Mouse (Mus musculus): ENCODE results near the gene Abhd12.
A peak's percentile ranks its signal among the peaks of the same experiment; 100 is the strongest.
"Not testable (repeated sequence)": the region's sequence is repeated elsewhere in the genome, so short reads cannot be mapped to it uniquely, and the experiment has no call there.

The Abhd12 gene

GRCm38 (mm10) chr2:150904272-150904935 is at the start of gene Abhd12:
Gene Abhd12, minus strand, starts transcription at chr2:150904741.
- peak; percentile 97 for DNase-seq

DNA sequence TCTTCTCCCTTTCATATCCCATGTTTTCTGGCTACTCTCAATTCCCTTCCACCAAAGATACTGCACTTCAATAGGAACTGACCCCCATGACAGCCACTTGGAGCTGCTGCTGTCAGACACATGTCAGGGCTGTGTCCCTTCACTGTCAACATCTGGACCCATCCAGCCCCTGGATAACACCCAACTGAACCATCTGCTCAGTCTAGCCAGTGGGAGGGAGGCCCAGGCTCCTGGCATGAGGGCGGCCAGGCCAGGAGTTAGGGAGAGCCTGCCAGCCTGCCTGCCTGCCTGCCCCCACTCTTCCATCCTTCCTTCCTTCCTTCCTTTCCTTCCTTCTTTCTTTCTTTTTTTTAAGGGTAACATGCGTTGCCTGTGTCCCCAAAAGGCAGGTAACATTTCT is 46.7 kb upstream of the Abhd12 start:
- no peak for DNase-seq

DNA sequence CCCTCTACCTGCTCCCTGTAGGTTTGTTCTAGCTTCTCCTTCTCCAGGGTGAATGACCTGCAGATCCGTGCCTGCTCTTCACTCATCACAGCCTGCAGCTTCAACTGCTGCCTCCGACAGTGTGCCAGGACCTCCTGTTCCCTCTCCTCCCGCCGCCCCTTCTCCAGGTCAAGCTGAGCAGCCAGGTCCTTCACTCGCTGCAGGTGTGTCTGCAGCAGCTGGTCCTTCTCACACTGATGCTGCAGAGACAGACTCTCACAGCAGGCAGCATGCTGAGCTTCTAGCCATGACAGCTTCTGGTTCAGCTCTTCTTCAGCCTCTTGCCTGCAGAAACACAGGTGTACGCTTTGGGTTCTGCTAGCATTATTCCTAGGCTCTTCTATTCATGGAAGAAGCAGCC is 45.5 kb upstream of the Abhd12 start:
- DNase-seq = no peak

- DNase-seq = no peak
Measured at GRCm38 (mm10) chr2:150949652-150950051, 45.1 kb upstream of the Abhd12 start.

- DNase-seq = no peak
Measured at GRCm38 (mm10) chr2:150948786-150949185, 44.2 kb upstream of the Abhd12 start.

DNA sequence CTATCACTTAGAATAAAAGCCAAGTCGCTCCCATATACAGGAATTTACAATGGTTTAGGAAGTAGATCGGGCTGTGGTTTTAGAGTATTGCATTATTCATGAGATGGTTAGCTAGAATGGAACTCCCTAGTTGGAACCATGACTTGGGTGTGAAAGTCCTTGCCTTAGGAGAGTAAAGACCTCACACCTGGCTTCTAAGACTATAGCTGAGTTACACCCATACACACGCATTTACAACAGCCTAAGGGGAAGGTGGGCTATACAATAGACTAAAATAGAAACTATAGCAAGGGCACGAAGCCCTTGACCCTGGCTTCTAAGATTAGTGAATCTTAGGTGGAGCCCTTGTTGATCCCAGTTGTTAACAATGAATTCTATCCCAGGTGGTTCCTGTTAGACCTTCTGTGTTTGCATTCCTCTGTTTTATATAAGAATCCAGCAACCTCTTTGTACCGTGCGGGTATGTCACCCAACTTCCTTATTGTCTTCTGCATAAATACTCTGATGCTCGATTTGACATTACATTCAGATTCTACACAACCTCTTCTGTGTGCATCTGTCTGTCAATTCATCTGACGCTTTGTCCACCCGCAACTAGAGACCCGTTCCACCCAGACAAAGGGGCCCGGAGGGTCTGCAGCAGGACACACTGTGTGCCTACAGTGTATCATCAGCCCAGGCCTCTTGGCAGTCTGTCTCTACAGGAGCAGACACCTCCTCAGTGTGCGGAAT is 43.5 kb upstream of the Abhd12 start:
- DNase-seq = not testable (repeated sequence)

- DNase-seq = not testable (repeated sequence)
Measured at GRCm38 (mm10) chr2:150947341-150947740, 42.8 kb upstream of the Abhd12 start.

DNA sequence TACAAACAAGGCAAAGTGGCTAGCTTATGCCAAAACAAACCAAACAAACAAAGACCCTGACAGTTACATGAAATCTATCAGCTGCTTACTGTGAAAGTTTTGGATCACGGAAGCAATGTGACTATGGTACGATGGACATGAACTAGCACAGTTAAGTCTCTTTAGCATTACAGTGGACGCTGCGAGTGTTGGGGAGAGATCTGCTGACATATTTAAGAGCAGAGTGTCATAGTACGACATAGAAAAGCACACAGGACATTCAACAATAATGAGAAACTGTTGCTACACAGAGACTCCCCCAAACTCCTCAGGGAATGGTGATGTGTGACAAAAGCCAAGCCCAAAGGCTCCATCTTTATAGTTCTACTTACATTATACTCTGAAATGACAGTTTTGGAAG is 39.5 kb upstream of the Abhd12 start:
- DNase-seq = no peak

DNA sequence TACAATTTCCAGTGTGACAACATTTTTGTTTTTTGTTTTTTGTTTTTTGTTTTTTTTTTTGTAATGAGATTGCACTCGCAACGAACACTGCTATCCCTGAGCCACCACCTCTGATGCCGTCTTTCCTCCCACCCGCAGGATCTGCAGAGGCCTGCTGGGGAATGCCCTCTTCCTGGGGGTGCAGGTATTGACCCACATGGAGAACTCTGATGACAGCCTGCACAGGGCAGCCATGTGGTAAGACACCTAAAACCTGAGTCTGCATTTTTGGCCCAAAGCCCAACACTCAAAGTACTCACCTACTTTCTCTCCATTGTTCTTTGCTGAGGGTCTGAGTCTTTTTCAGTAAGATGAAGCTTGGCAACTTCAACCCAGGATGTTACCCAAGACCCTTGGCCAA is 30.1 kb upstream of the Abhd12 start:
- DNase-seq = no peak

DNA sequence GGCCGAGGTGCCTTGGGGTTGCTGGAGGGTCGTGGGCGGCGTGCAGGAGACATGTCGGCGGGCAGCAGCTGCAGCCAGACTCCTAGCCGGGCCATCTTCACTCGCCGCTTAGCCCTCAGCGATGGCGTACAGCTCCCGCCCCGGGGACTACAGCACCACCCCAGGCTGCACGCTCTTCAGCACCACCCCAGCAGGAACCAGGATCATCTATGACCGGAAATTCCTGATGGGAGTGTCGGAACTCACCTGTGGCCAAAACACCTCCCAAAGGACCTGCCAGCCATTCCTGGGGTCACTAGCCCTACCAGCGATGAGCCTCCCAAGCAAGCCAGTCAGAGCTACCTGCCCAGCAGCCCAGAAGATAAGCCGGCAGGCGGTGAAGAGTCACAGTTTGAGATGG is 28.9 kb upstream of the Abhd12 start:
- DNase-seq = no peak

GRCm38 (mm10) chr2:150930806-150931205 is 26.3 kb upstream of the Abhd12 start:
- no peak for DNase-seq

DNA sequence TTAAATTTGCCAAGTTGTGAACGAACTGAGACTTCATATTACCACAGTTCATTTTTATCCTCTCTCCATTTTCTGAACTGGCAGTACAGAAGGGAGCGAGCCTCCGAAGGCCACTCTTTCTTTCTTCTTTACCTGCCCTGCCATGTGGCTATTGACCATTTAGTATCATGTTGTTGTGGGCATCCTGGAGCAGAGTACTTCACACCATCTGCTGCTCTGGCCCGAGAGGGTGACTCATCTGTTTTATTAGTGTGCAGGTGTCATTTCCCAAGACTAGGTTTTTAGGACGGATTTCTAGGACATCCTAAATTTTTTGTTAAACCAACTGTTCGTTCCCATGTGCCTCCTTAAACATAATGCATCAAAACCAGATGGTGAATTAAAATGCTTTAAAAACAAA is 24.6 kb upstream of the Abhd12 start:
- DNase-seq = peak; percentile 73

- peak; percentile 66 for DNase-seq
Measured at GRCm38 (mm10) chr2:150927038-150927720, 22.6 kb upstream of the Abhd12 start.

GRCm38 (mm10) chr2:150923505-150923904 is 19.0 kb upstream of the Abhd12 start:
- no peak for DNase-seq

DNA sequence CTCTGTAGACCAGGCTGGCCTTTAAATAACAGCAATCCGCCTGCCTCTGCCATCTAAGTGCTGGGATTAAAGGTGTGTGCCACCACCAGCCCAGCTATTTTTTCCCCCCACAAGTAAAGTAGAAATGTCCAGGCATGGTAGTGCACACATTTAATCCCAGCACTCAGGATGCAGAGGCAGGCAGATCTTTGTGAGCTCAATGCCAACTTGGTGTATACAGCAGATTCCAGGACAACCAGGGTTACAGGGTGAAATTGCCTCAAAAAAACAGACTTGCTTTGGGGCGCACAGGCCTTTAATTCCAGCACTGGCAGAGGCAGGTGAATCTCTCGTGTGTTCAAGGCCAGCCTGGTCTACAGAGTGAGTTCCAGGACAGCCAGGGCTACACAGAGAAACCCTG is 18.5 kb upstream of the Abhd12 start:
- DNase-seq = no peak

DNA sequence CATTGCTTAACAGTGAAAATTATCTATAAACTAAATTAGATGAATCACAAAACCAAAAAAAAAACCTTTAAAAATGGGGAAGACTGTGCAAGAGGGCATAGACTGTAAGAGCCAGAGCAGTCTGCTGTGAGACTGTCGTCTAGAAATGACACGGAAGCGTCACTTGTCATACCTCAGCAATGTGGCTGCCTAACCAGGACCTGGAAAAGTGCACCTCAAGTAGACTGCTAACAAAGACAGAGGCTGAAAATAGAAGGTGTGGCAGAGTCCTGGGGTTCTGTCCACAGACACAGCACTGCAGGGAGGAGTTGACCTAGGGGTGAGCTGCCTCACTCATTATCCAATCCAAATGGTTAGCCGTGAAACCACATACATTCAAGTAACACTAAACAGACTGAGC is 17.6 kb upstream of the Abhd12 start:
- no peak for DNase-seq

- no peak for DNase-seq
Measured at GRCm38 (mm10) chr2:150921697-150922096, 17.2 kb upstream of the Abhd12 start.

DNA sequence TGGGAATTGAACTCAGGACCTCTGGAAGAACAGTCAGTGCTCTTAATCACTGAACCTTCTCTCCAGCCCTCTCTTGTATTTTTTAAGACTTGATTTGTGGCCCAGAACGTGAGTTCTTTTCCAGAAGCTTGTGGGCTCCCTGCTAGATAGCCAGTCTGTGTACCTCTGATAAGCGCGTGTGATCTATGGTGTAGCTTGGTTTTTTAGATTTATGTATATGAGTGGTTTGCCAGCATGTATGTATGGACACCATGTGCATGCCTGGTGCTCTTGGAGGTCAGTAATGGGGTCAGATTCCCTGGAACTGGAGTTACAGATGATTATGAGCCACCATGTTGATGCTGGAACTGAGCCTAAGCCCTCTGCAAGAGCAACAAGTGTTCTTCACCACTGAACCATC is 16.0 kb upstream of the Abhd12 start:
- DNase-seq = no peak

DNA sequence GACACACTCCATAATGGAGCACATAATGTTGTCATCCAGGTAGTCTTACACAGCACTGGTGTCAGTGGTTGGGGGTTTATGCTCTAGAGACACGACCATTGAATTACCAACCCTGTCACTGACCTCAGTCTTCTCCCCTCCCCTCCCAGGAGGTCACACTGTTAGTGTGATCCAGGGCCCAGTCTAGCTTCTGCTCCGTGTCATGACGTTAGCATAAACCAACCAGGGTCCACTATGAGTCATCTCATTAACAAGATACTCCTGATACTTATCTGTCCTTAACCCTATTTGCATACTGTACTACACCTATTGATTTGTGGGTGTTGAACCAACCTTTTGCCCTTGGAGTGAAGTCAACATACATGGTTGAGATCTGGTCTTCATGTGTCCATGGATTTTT is 14.2 kb upstream of the Abhd12 start:
- no peak for DNase-seq

GRCm38 (mm10) chr2:150915786-150916185 is 11.2 kb upstream of the Abhd12 start:
- DNase-seq = no peak

- no peak for DNase-seq
Measured at GRCm38 (mm10) chr2:150914781-150915515, 10.4 kb upstream of the Abhd12 start.

GRCm38 (mm10) chr2:150910295-150910881 is 5.8 kb upstream of the Abhd12 start:
- no peak for DNase-seq

Measured in cerebellum, adult 9-10 months (tissue).